Mouse (Mus musculus) intestine, embryonic 15.5 days (tissue): ENCODE measurements at regions not wholly inside any gene's neighbourhood (a gene's known extent, or its start where the extent isn't known, plus 50 kb on each side); places are given as distances from the start of the nearest gene placed in this dataset.
"Not testable (repeated sequence)": the region's sequence is repeated elsewhere in the genome, so short reads cannot be mapped to it uniquely, and the experiment has no call there.

Experiments used
- ATAC-seq: fragments of 200-750 bp; cut with Nextera tagmentation; 2 replicates; pipeline ENCODE4 v1.8.0; 2017; ENCODE audit warnings: moderate TSS enrichment, moderate library complexity
- H3K27ac ChIP-seq: fragments of 300-500 bp; sonication (generic); 2 replicates; pipeline ENCODE4 v1.5.1; 2015; ENCODE audit warnings: mild to moderate bottlenecking, inconsistent platforms
- H3K27me3 ChIP-seq: fragments of 300-500 bp; sonication (generic); replicated peaks from 2 replicates; pipeline ENCODE4 v1.6.1; 2015; ENCODE audit warnings: inconsistent platforms
- H3K36me3 ChIP-seq: fragments of 300-500 bp; sonication (generic); 2 replicates; pipeline ENCODE4 v1.6.1; 2015; ENCODE audit warnings: inconsistent platforms
- H3K4me1 ChIP-seq: fragments of 300-500 bp; sonication (generic); replicated peaks from 2 replicates; pipeline ENCODE4 v1.6.1; 2015; ENCODE audit warnings: inconsistent platforms
- H3K4me2 ChIP-seq: fragments of 300-500 bp; sonication (generic); replicated peaks from 2 replicates; pipeline ENCODE4 v1.6.1; 2015; ENCODE audit warnings: mild to moderate bottlenecking, inconsistent platforms
- H3K4me3 ChIP-seq: fragments of 300-500 bp; sonication (generic); replicated peaks from 2 replicates; pipeline ENCODE4 v1.5.1; 2015; ENCODE audit warnings: inconsistent platforms
- H3K9ac ChIP-seq: fragments of 300-500 bp; sonication (generic); 2 replicates; pipeline ENCODE4 v1.6.1; 2015; ENCODE audit warnings: inconsistent platforms
- H3K9me3 ChIP-seq: fragments of 300-500 bp; sonication (generic); 2 replicates; pipeline ENCODE4 v1.6.1; 2016; ENCODE audit warnings: inconsistent platforms
- WGBS: fragments of 180-500 bp; shearing (Covaris S2); methylation state at CpG from one replicate; pipeline ENCODE4 v1.1.7; 2015; 5-methylcytosine and 5-hydroxymethylcytosine counted together

DNA sequence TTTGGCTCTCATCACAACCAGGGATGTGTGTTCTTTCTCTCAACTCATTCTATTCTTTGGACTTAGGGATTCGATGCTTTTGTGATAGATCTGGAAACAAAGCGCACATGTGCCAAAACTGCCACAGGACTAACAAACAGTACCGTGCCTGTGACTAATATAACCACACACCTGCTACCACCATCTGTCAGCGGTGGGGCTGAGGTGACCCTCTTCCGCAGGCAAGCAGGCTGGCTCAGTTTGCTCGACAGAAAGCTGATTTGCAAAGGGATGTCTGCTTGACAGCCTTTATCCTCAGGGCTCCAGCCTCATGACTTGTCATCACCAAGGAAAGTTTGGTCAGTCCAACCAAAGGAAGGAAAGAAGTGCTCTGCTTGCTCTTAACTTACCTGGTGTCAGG, 146.7 kb upstream of the Fer start:
- no peaks in the 10 kb centered on the region for H3K4me1 ChIP-seq
- H3K4me2 ChIP-seq = no peak overlapping the region
- H3K27ac ChIP-seq = no peak overlapping the region
- H3K9ac ChIP-seq = no peak overlapping the region
- no peak overlapping the region for H3K4me3 ChIP-seq
- H3K9me3 ChIP-seq = no peaks in the 10 kb centered on the region
- WGBS = 82% methylated on average over 6 of the region's 6 CpGs
- no peaks in the 10 kb centered on the region for H3K27me3 ChIP-seq
- ATAC-seq = no peak
- H3K36me3 ChIP-seq = no peaks in the 10 kb centered on the region

- no peaks in the 10 kb centered on the region for H3K9me3 ChIP-seq
- no peak overlapping the region for H3K27ac ChIP-seq
- H3K4me1 ChIP-seq = no peaks in the 10 kb centered on the region
- H3K4me2 ChIP-seq = no peak overlapping the region
- WGBS = 76% methylated on average over 9 of the region's 9 CpGs
- no peaks in the 10 kb centered on the region for H3K27me3 ChIP-seq
- no peak overlapping the region for H3K9ac ChIP-seq
- ATAC-seq = no peak
- no peak overlapping the region for H3K4me3 ChIP-seq
- no peaks in the 10 kb centered on the region for H3K36me3 ChIP-seq
Measured at GRCm38 (mm10) chr17:63717051-63717578, 145.7 kb upstream of the Fer start.

DNA sequence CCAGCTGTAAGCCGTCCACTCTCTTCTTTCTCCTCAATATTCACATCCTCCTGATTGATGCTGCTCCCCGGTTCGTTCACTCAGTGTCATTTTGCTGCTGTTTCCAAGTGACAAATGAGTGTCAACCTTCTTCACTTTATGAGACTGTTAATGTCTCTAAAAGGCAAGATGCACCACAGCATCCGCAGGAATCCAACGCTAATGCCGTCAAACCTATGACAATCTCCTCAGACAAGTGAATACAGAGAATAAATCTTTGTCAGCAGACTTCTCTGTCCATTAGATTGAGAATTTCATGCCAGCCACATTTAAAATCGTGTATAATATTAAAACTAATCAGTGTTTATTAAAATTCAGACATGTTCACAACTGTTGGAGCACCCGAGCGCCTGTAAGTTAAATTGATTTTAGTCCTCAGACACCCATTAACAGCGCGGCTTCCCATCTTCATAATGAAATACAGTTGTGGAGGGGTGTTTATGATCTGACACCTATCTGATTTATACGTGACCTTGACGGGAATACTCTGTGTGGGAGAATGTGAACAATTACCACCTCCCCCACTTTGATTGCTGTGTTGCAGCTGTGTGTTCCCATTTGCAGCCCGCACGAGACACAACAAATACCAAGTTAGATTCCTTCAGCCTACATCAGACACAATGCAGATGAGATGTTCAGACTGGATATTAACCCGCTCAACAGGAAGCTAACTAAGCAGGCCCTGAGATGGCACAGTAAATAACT, 143.7 kb upstream of the Fer start:
- Histone ChIP-seq H3K27me3 (no peaks in the 10 kb centered on the region), H3K27ac (no peak overlapping the region), H3K9ac (no peak overlapping the region), H3K9me3 (no peaks in the 10 kb centered on the region), H3K36me3 (no peaks in the 10 kb centered on the region), H3K4me3 (no peak overlapping the region), H3K4me1 (no peaks in the 10 kb centered on the region), H3K4me2 (no peak overlapping the region)
- WGBS = 69% methylated on average over 16 of the region's 16 CpGs
- ATAC-seq = no peak

DNA sequence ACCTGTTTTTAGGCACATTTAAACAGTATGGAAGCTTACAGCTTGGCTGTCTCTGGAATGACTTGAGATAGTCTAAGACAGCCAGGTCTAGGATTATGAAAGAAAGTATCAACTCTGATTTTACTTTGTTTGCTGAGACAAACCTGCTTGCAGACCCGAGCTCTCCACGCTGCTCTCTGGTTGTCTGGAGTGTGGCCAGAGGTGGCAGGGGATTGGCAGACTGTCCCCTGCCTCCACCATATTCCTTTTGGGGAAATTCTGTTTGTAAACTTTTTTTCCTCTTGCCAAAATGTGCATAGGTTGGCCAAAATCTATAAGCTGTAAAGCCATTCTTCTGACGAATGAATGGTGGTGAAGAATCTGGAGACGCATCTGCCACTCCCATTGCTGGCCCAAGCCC, 143.1 kb upstream of the Fer start:
- no peak for ATAC-seq
- no peaks in the 10 kb centered on the region for H3K36me3 ChIP-seq
- H3K4me2 ChIP-seq = no peak overlapping the region
- H3K4me3 ChIP-seq = no peak overlapping the region
- H3K4me1 ChIP-seq = no peaks in the 10 kb centered on the region
- H3K9me3 ChIP-seq = no peaks in the 10 kb centered on the region
- WGBS = 77% methylated on average over 4 of the region's 4 CpGs
- no peak overlapping the region for H3K27ac ChIP-seq
- H3K27me3 ChIP-seq = no peaks in the 10 kb centered on the region
- H3K9ac ChIP-seq = no peak overlapping the region

DNA sequence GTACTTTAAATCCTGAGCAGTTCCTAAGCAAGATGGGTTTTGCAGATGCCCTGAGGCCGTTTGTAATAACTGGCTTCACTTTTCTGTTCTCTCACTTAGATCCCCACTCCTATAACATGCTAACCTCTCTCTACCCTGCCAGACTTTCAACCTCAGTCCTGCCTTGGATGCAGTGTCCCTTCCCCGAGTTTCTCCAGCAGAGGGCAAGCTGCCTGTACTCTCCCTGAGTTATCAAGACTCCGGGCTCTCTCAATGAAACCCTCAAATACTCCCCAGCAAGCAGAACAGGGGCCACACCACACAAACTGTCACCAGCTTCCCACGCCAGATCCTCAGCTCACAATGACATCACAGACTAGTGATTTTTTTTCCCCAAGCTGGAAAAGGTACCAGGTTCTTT, 142.0 kb upstream of the Fer start:
- 32% methylated on average over 4 of the region's 4 CpGs for WGBS

GRCm38 (mm10) chr17:63722434-63723004, 140.3 kb upstream of the Fer start:
- WGBS = 75% methylated on average over 12 of the region's 12 CpGs

More for the DNA sequence above, 142.0 kb upstream of the Fer start:
- no peak overlapping the region for H3K4me2 ChIP-seq
- H3K27me3 ChIP-seq = no peaks in the 10 kb centered on the region
- H3K9me3 ChIP-seq = no peaks in the 10 kb centered on the region
- H3K9ac ChIP-seq = no peak overlapping the region
- H3K36me3 ChIP-seq = no peaks in the 10 kb centered on the region
- H3K4me1 ChIP-seq = no peaks in the 10 kb centered on the region
- no peak overlapping the region for H3K4me3 ChIP-seq
- no peak for ATAC-seq
- no peak overlapping the region for H3K27ac ChIP-seq

DNA sequence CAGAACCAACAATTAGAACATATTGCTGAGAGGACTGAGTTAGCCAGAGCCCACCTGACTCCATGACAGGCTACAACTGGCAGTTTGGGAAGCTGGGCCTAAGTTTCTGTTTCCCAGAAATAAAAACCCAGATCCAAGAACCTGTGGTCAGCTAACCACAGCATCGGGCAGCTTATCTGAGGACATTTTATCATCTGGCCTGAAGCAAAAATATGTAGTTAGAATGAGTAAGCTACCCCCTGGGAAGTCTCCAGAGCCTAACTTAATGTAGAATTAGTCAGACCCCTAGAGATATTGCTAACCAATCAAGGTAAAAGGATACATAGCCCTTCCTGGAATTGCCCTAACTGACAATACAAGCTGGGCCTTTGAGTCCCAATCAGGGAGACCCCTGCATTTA, 124.7 kb upstream of the Fer start:
- no peaks in the 10 kb centered on the region for H3K27me3 ChIP-seq
- H3K9me3 ChIP-seq = no peaks in the 10 kb centered on the region
- WGBS = 88% methylated on average over 1 of the region's 1 CpGs
- no peaks in the 10 kb centered on the region for H3K36me3 ChIP-seq
- no peak overlapping the region for H3K4me2 ChIP-seq
- no peaks in the 10 kb centered on the region for H3K4me1 ChIP-seq
- no peak overlapping the region for H3K27ac ChIP-seq
- no peak for ATAC-seq
- no peak overlapping the region for H3K9ac ChIP-seq
- H3K4me3 ChIP-seq = no peak overlapping the region

More at GRCm38 (mm10) chr17:63722434-63723004, 140.3 kb upstream of the Fer start:
- Histone ChIP-seq H3K9ac (no peak overlapping the region), H3K36me3 (no peaks in the 10 kb centered on the region), H3K27me3 (no peaks in the 10 kb centered on the region), H3K27ac (no peak overlapping the region), H3K4me1 (no peaks in the 10 kb centered on the region), H3K9me3 (no peaks in the 10 kb centered on the region), H3K4me2 (no peak overlapping the region), H3K4me3 (no peak overlapping the region)
- no peak for ATAC-seq

DNA sequence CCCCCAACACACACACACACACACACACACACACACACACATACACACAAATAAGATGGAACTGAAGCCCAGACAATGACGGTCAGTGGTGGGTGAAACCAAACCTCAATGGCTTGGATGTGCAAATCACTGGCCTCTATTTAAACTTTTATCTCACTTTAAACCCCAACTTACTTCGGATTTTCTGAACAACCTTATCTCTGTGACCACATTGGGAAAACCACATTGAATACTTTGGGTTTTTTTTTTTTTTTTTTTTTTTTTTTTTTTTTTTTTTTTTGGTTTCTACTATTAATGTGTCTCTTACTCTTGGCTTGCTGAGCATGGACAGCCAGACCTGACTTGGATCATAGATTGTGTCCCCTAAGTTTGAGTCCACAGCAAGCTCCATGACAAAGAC, 123.2 kb upstream of the Fer start:
- no peaks in the 10 kb centered on the region for H3K36me3 ChIP-seq
- ATAC-seq = no peak
- H3K27me3 ChIP-seq = no peaks in the 10 kb centered on the region
- no peaks in the 10 kb centered on the region for H3K4me1 ChIP-seq
- H3K9ac ChIP-seq = no peak overlapping the region
- H3K4me2 ChIP-seq = no peak overlapping the region
- no peak overlapping the region for H3K27ac ChIP-seq
- H3K9me3 ChIP-seq = no peaks in the 10 kb centered on the region
- no peak overlapping the region for H3K4me3 ChIP-seq
- WGBS = 66% methylated on average over 2 of the region's 2 CpGs

DNA sequence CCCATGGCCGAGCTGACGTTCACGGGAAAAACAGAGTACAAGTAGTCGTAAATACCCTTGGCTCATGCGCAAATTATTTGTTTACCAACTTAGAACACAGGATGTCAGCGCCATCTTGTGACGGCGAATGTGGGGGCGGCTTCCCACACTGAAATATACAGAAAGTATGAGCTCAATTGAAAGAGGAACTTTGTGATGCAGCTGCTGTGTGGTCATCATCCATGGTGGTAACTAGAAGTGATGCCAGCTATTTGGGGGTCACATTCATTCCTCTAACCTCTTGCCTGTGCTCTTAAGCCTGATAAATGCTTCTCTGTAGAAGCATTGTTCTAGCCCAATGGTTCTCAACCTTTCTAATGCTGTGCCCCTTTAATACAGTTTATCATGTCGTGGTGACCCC, 113.6 kb upstream of the Fer start:
- H3K27ac ChIP-seq, H3K4me2 ChIP-seq, ATAC-seq, H3K9me3 ChIP-seq, H3K4me3 ChIP-seq, H3K36me3 ChIP-seq, H3K27me3 ChIP-seq, H3K9ac ChIP-seq, H3K4me1 ChIP-seq: not testable (repeated sequence)
- 95% methylated on average over 7 of the region's 10 CpGs for WGBS

- WGBS = 84% methylated on average over 2 of the region's 2 CpGs
- no peak for ATAC-seq
Measured at GRCm38 (mm10) chr17:63754399-63754798, 108.5 kb upstream of the Fer start.

GRCm38 (mm10) chr17:63757896-63758695, 104.8 kb upstream of the Fer start:
- no peaks in the 10 kb centered on the region for H3K9me3 ChIP-seq
- ATAC-seq = no peak
- no peaks in the 10 kb centered on the region for H3K4me1 ChIP-seq
- no peak overlapping the region for H3K4me3 ChIP-seq
- H3K4me2 ChIP-seq = no peak overlapping the region
- H3K27me3 ChIP-seq = no peaks in the 10 kb centered on the region
- WGBS = 83% methylated on average over 13 of the region's 13 CpGs
- no peaks in the 10 kb centered on the region for H3K36me3 ChIP-seq
- H3K27ac ChIP-seq = no peak overlapping the region
- H3K9ac ChIP-seq = no peak overlapping the region

More at GRCm38 (mm10) chr17:63754399-63754798, 108.5 kb upstream of the Fer start:
- no peaks in the 10 kb centered on the region for H3K4me1 ChIP-seq
- no peaks in the 10 kb centered on the region for H3K9me3 ChIP-seq
- no peak overlapping the region for H3K27ac ChIP-seq
- H3K9ac ChIP-seq = no peak overlapping the region
- H3K4me2 ChIP-seq = no peak overlapping the region
- H3K36me3 ChIP-seq = no peaks in the 10 kb centered on the region
- H3K4me3 ChIP-seq = no peak overlapping the region
- H3K27me3 ChIP-seq = no peaks in the 10 kb centered on the region

- Histone ChIP-seq H3K9ac (no peak overlapping the region), H3K4me2 (no peak overlapping the region), H3K27me3 (no peaks in the 10 kb centered on the region), H3K4me3 (no peak overlapping the region), H3K27ac (no peak overlapping the region), H3K36me3 (no peaks in the 10 kb centered on the region), H3K9me3 (no peaks in the 10 kb centered on the region), H3K4me1 (no peaks in the 10 kb centered on the region)
- WGBS = 68% methylated on average over 7 of the region's 7 CpGs
- no peak for ATAC-seq
Measured at GRCm38 (mm10) chr17:63758817-63759404, 104.0 kb upstream of the Fer start.
